Mouse (Mus musculus): ENCODE results near the gene Usp20. TPM values are rescaled to one million over a fixed set of nuclear protein-coding genes. Genes with fewer than 3 reads are reported as not detected.

Usp20 gene
- polyA plus RNA-seq, 1 experiment from 2014 or later, result 33.0 TPM

DNA sequence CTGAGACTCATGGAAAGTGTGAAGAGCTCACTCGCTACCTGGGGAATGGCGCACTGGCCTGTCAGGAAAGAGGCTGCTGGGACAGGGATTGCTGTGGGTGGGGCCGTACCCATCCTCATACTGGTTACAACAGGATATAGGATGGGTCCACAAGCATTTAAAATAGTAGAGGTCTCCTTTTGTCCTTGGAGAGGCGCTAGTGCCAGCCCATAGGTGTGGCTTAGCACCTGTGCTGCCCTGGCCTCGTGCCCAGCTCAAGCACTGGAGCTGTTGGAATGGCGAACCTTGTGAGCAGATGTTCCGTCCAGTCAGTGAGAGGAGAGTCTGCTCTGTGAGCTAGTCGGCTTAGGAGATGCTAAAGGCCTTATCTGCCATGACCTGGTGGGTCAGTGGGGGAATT is 36.9 kb downstream of the Usp20 start:
- ATAC-seq (ENCODE audit: extremely low read depth, insufficient number of reproducible peaks, low FRiP score, low TSS enrichment), result no peak
- Histone ChIP-seq H3K4me1 (no peaks in the 10 kb centered on the region), H3K27ac (replicated peaks) (no peak overlapping the region), H3K9me3 (no peaks in the 10 kb centered on the region), H3K36me3 (peaks cover 93% of the 10 kb centered on the region), H3K9ac (no peak overlapping the region), H3K27me3 (replicated peaks) (no peaks in the 10 kb centered on the region), H3K4me3 (no peak overlapping the region), H3K4me2 (no peak overlapping the region)
- WGBS, result 76% methylated on average over 8 of the region's 8 CpGs

DNA sequence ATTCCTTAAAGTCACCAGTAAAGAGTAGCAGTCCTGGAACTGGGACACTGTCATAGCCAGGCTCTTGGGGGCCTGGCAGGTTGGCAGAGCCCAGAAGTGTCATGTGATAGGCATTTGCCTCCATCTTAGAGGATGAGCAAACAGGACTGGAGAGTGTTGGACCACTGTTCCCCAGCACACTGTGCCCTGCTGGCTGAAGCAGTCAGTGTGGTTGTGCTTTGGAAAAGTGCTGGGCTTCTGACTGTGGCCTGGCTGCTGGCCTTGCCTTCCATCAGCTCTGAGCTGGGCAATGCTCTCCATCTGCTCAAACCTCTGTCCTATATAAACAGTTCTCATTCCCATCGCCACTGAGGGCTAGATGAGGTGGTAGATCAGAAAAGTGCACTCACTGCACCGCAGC is 38.1 kb downstream of the Usp20 start:
- Histone ChIP-seq H3K4me2 (no peak overlapping the region), H3K27me3 (replicated peaks) (no peaks in the 10 kb centered on the region), H3K36me3 (peaks cover 81% of the 10 kb centered on the region), H3K9me3 (no peaks in the 10 kb centered on the region), H3K4me1 (peaks cover 2% of the 10 kb centered on the region), H3K27ac (replicated peaks) (no peak overlapping the region), H3K4me3 (no peak overlapping the region), H3K9ac (no peak overlapping the region)
- WGBS, result 89% methylated on average over 2 of the region's 2 CpGs
- ATAC-seq (ENCODE audit: extremely low read depth, insufficient number of reproducible peaks, low FRiP score, low TSS enrichment), result no peak

DNA sequence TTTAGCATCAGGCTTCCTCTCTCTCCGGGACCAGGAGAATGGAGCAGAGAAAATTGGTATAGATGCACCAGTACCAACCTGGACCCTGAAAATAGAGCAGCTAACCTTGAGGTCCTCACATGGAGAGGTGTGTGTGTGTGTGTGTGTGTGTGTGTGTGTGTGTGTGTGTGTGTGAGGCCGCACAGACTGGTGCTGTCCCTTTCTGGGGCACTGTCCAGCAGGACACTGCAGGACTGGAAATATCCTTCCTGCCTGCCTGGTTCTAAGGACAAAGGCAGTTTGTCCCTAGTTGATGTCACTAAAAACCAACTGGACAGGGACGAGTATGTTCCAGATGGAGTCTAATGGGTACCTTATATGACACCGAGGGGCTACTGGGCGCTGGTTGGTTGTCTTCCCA is 41.9 kb downstream of the Usp20 start:
- peaks cover 24% of the 10 kb centered on the region for H3K4me1 ChIP-seq
- no peaks in the 10 kb centered on the region for H3K9me3 ChIP-seq
- no peaks in the 10 kb centered on the region for H3K27me3 ChIP-seq (replicated peaks)
- H3K9ac ChIP-seq, result no peak overlapping the region
- ATAC-seq (ENCODE audit: extremely low read depth, insufficient number of reproducible peaks, low FRiP score, low TSS enrichment), result no peak
- H3K4me3 ChIP-seq, result no peak overlapping the region
- H3K36me3 ChIP-seq, result peaks cover 58% of the 10 kb centered on the region
- H3K27ac ChIP-seq (replicated peaks), result no peak overlapping the region
- H3K4me2 ChIP-seq, result no peak overlapping the region
- WGBS, result 57% methylated on average over 5 of the region's 5 CpGs

DNA sequence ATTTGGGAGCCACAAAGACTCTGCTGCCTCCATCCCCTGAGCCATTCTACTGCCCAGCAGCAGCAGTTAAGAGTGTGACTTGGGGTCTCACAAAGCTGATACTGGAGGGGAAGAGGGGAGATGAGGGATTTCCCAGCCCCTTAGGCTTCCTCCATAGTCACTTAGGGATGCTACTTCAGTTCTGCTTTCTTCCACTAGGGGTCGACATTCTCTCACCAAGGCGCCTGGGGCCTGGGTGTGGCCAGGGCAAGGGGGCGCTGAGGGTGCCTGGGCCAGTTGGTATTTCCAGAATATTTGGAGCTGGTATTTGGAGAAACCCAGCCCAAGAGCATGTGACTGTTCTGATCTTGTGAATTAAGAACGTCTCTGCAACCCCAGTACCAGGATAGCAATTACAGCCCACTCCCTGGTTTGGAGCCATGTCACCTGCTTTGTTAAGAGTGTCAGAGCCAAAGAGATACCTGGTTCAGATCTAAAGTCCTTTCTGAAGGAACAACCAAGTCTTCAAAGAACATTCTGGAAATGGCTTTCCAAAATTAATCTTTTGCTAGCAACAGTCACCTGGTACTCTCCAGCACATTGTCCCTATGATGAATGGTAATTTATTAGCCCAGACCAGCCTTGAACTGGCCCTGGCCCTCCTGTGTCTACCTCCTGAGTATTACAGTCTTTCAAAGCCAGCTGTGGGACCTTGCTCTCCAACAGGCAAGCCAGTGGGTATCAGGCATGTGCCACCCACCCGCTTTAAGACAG is 42.7 kb downstream of the Usp20 start:
- Histone ChIP-seq H3K4me2 (no peak overlapping the region), H3K36me3 (peaks cover 57% of the 10 kb centered on the region), H3K9ac (no peak overlapping the region), H3K4me3 (no peak overlapping the region), H3K27me3 (replicated peaks) (no peaks in the 10 kb centered on the region), H3K4me1 (peaks cover 24% of the 10 kb centered on the region), H3K27ac (replicated peaks) (peak overlapping the region; percentile 67), H3K9me3 (no peaks in the 10 kb centered on the region)
- WGBS, result 25% methylated on average over 5 of the region's 5 CpGs
- no peak for ATAC-seq (ENCODE audit: extremely low read depth, insufficient number of reproducible peaks, low FRiP score, low TSS enrichment)

DNA sequence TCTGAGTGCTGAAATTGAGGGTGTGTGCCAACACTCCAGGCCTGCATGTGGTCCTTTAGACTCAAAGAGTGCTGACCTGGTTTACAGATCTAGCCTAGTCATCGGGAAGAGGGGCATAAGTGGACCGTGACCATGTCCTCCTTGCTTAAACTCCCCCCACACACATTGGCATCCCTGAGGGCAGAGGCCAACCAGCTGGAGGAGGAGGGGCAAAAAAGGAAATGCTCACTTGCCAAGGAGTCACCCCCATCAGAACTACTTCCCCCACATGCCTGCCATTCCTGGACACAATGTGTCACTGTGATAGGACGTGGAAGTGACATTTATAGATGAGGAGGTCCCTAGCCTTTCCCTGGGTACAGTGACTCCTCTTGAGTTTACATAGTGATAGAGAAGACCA is 43.4 kb downstream of the Usp20 start:
- Histone ChIP-seq H3K9ac (0 out of 2 replicates have a peak overlapping the region, but pooled peaks have one; percentile 44), H3K4me1 (peaks cover 24% of the 10 kb centered on the region), H3K36me3 (peaks cover 57% of the 10 kb centered on the region), H3K9me3 (no peaks in the 10 kb centered on the region), H3K4me3 (no peak overlapping the region), H3K27ac (replicated peaks) (peak overlapping the region; percentile 67), H3K4me2 (no peak overlapping the region), H3K27me3 (replicated peaks) (no peaks in the 10 kb centered on the region)
- ATAC-seq (ENCODE audit: extremely low read depth, insufficient number of reproducible peaks, low FRiP score, low TSS enrichment), result peak; percentile 17; the same call in 1 of the 2 replicates
- WGBS, result 51% methylated on average over 3 of the region's 3 CpGs

DNA sequence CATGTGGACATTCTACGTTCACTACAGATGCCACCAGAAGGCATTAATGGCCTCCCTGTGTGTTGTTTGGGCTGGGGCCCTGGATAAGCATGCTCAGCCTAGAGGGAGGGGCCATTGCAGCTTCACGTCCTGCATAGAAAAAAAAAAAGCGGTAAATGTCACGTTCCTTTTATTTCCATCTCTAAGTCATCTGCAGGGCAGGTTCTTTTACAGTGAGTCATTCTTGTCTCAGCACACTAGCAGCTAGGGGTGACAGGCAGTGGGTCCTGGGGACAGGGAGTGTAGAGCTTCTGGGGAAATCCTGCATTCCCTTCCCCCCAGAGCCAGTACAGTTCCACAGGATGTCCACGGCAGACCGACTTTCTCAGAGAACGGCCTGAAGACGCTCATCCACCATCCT is 44.6 kb downstream of the Usp20 start:
- H3K9ac ChIP-seq, result peak overlapping the region; percentile 58
- H3K4me3 ChIP-seq, result no peak overlapping the region
- H3K36me3 ChIP-seq, result peaks cover 57% of the 10 kb centered on the region
- no peaks in the 10 kb centered on the region for H3K9me3 ChIP-seq
- peaks cover 24% of the 10 kb centered on the region for H3K4me1 ChIP-seq
- H3K27me3 ChIP-seq (replicated peaks), result no peaks in the 10 kb centered on the region
- WGBS, result 43% methylated on average over 8 of the region's 8 CpGs
- peak overlapping the region; percentile 67 for H3K27ac ChIP-seq (replicated peaks)
- no peak overlapping the region for H3K4me2 ChIP-seq
- no peak for ATAC-seq (ENCODE audit: extremely low read depth, insufficient number of reproducible peaks, low FRiP score, low TSS enrichment)

DNA sequence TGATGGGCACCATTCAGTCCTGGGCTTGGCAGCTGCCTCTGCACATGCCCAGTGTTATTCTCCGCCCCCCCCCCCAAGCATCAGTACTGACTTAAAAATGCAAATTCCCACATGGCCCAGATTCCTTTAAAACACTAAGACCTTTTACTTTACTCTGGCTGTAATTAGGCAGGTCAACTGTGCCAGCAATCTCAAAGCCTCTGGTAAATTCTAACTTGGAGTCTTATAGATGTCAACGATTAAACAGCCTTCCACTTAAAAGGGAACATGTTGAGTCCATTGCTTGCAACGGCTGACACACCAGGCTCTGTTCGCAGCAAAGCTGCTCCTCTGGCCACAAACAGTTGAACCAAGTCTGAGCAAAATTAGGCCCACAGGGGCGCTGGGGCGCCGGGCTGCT is 49.9 kb downstream of the Usp20 start:
- peaks cover 4% of the 10 kb centered on the region for H3K4me1 ChIP-seq
- H3K9me3 ChIP-seq, result no peaks in the 10 kb centered on the region
- no peak for ATAC-seq (ENCODE audit: extremely low read depth, insufficient number of reproducible peaks, low FRiP score, low TSS enrichment)
- no peak overlapping the region for H3K4me2 ChIP-seq
- WGBS, result 87% methylated on average over 7 of the region's 7 CpGs
- no peak overlapping the region for H3K27ac ChIP-seq (replicated peaks)
- H3K9ac ChIP-seq, result no peak overlapping the region
- H3K27me3 ChIP-seq (replicated peaks), result no peaks in the 10 kb centered on the region
- no peak overlapping the region for H3K4me3 ChIP-seq
- H3K36me3 ChIP-seq, result peaks cover 94% of the 10 kb centered on the region

DNA sequence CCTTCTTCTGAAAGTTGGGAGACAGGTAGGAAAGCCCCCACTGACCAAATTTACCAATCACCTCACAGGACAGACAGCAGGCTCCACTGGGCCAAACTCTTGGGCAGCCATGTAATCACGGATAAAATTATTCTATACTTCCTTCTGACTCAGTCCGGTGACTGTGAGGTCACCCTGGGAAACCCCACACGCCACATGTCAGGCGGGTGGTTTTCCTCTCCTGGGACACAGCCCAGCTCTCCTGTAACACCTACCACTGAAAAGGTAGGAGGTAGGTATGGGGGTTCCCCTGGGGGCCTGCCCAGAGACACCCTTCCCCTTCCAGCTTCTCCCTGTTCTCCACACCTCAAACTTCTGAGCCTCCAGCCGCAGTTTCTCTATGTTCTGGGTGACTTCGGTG is 54.7 kb downstream of the Usp20 start:
- H3K4me1 ChIP-seq, result no peaks in the 10 kb centered on the region
- H3K27me3 ChIP-seq (replicated peaks), result no peaks in the 10 kb centered on the region
- no peak overlapping the region for H3K4me3 ChIP-seq
- WGBS, result 84% methylated on average over 6 of the region's 6 CpGs
- no peak overlapping the region for H3K9ac ChIP-seq
- no peak for ATAC-seq (ENCODE audit: extremely low read depth, insufficient number of reproducible peaks, low FRiP score, low TSS enrichment)
- H3K36me3 ChIP-seq, result peaks cover 94% of the 10 kb centered on the region
- H3K27ac ChIP-seq (replicated peaks), result no peak overlapping the region
- H3K4me2 ChIP-seq, result no peak overlapping the region
- H3K9me3 ChIP-seq, result 0 out of 2 replicates have a peak, but pooled peaks cover 8% of the 10 kb centered on the region

DNA sequence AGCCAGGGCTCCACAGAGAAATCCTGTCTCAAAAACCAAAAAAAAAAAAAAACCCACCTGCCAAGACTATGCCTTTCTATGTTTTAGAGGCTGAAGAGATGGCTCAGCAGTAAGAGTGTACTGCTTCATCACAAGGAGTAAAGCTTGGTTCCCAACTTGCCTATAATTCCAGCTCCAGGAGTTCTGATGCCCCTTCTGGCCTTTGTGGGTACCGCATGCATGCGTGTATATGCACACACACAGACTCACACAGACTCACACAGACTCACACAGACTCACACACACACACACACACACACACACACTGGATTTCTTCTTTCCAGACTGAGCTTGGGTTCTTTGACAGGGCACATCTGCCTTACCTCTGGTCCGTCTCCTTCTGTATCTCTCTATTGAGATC is 58.0 kb downstream of the Usp20 start:
- H3K4me1 ChIP-seq, result no peaks in the 10 kb centered on the region
- H3K9ac ChIP-seq, result no peak overlapping the region
- no peaks in the 10 kb centered on the region for H3K27me3 ChIP-seq (replicated peaks)
- no peak overlapping the region for H3K4me2 ChIP-seq
- WGBS, result 94% methylated on average over 3 of the region's 3 CpGs
- H3K9me3 ChIP-seq, result 0 out of 2 replicates have a peak, but pooled peaks cover 8% of the 10 kb centered on the region
- ATAC-seq (ENCODE audit: extremely low read depth, insufficient number of reproducible peaks, low FRiP score, low TSS enrichment), result no peak
- peaks cover 82% of the 10 kb centered on the region for H3K36me3 ChIP-seq
- no peak overlapping the region for H3K4me3 ChIP-seq
- H3K27ac ChIP-seq (replicated peaks), result no peak overlapping the region

DNA sequence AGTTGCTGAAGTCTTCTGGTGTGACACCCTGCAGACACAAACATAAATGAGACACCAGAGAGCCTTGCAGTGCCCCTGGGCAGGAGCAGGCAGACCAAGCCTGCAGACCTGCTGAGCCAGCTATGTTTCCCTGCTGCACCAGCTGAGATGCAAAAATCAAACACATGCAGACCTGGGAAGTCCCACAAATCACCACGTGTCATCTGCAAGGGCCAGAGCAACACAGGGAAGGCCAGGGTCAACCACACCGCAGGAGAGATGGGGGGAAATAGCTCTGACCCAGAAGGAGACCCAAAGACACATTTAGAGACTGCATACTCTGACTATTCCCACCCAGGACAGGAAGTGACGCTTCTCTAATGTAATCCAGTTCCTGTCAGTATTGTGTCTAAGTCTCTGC is 58.4 kb downstream of the Usp20 start:
- Histone ChIP-seq H3K36me3 (peaks cover 81% of the 10 kb centered on the region), H3K4me2 (no peak overlapping the region), H3K27me3 (replicated peaks) (no peaks in the 10 kb centered on the region), H3K27ac (replicated peaks) (no peak overlapping the region), H3K9me3 (0 out of 2 replicates have a peak, but pooled peaks cover 8% of the 10 kb centered on the region), H3K9ac (no peak overlapping the region), H3K4me1 (no peaks in the 10 kb centered on the region), H3K4me3 (no peak overlapping the region)
- 74% methylated on average over 3 of the region's 3 CpGs for WGBS
- ATAC-seq (ENCODE audit: extremely low read depth, insufficient number of reproducible peaks, low FRiP score, low TSS enrichment), result no peak

DNA sequence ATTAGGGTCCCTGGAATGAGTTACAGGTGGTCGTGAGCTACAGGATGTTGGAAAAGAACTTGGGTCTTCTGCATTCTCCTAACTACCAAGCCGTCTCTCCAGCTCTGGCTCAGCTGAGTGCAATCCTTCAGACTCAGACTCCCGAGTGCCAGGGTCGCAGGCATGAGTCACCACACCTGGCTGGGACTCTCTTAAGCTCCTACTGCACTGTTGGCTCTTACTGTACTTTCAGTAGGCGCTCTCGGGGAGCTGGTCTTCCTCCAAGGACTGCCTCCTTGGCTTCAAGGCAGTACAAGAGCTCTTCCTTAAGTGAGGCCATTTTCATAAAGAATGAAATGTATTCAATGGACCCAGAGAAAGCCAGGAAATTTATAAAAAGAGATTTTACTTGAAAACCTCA is 59.3 kb downstream of the Usp20 start:
- Histone ChIP-seq H3K27ac (replicated peaks) (no peak overlapping the region), H3K9me3 (0 out of 2 replicates have a peak, but pooled peaks cover 8% of the 10 kb centered on the region), H3K27me3 (replicated peaks) (no peaks in the 10 kb centered on the region), H3K36me3 (peaks cover 81% of the 10 kb centered on the region), H3K4me1 (no peaks in the 10 kb centered on the region), H3K4me2 (no peak overlapping the region), H3K4me3 (no peak overlapping the region), H3K9ac (no peak overlapping the region)
- ATAC-seq (ENCODE audit: extremely low read depth, insufficient number of reproducible peaks, low FRiP score, low TSS enrichment), result no peak
- 83% methylated on average over 6 of the region's 6 CpGs for WGBS

DNA sequence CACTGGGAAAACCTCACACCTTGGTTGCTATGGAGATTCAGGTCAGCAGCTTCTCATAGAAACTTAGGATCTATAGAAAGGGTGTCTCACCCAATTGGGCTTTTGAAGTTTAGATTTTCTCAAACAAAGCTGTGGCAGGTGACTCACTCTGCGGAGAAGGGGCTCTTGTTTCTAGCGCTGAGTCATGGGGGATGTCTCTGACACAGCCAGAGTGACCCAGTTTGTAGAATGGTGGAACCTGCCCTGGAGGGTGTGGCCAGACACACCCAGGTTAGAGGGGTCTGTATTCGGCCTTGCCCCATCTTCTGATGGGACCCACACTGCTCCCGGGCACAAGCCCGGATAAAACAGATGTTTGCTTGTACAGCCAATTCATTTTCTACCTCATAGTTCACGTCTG is 60.8 kb downstream of the Usp20 start:
- no peaks in the 10 kb centered on the region for H3K4me1 ChIP-seq

More for the DNA sequence above, 60.8 kb downstream of the Usp20 start:
- Histone ChIP-seq H3K27ac (replicated peaks) (no peak overlapping the region), H3K4me3 (no peak overlapping the region), H3K36me3 (peaks cover 82% of the 10 kb centered on the region), H3K27me3 (replicated peaks) (no peaks in the 10 kb centered on the region), H3K4me2 (no peak overlapping the region), H3K9ac (no peak overlapping the region), H3K9me3 (0 out of 2 replicates have a peak, but pooled peaks cover 8% of the 10 kb centered on the region)
- 86% methylated on average over 6 of the region's 6 CpGs for WGBS
- ATAC-seq (ENCODE audit: extremely low read depth, insufficient number of reproducible peaks, low FRiP score, low TSS enrichment), result no peak
